Mouse (Mus musculus) gastrocnemius, adult 2 months (tissue): ENCODE measurements around the gene Lrrc8b. TPM values are rescaled to one million over a fixed set of nuclear protein-coding genes. Genes with fewer than 3 reads are reported as not detected.

Experiments used
- DNase-seq: peaks from one replicate; pipeline ENCODE4 v3.0.0; 2022
- H3K27ac ChIP-seq: fragments of 200-600 bp; 2 replicates; pipeline ENCODE4 v1.8.1; 2022; ENCODE audit warnings: mild to moderate bottlenecking
- H3K4me3 ChIP-seq: fragments of 200-600 bp; 2 replicates; pipeline ENCODE4 v1.8.1; 2022; ENCODE audit warnings: mild to moderate bottlenecking, moderate library complexity
- CTCF ChIP-seq: fragments of 200-600 bp; IDR thresholded peaks from 2 replicates; pipeline ENCODE4 v1.8.1; 2022; ENCODE audit warnings: antibody characterized with exemption, mild to moderate bottlenecking, moderate library complexity
- intact Hi-C: fragments of 180-260 bp; cut with DNase I; formaldehyde crosslinking; loops from one replicate; pipeline ENCODE4 v1.15.1; 2025
- total RNA-seq, 2 experiments: library from RNA; stranded (reverse); gene quantifications; 2 replicates each; pipeline ENCODE4 v1.2.3; 2021

Gene Lrrc8b
- total RNA-seq, 2 experiments from 2014 or later: 1.4 to 2.1 TPM

DNA sequence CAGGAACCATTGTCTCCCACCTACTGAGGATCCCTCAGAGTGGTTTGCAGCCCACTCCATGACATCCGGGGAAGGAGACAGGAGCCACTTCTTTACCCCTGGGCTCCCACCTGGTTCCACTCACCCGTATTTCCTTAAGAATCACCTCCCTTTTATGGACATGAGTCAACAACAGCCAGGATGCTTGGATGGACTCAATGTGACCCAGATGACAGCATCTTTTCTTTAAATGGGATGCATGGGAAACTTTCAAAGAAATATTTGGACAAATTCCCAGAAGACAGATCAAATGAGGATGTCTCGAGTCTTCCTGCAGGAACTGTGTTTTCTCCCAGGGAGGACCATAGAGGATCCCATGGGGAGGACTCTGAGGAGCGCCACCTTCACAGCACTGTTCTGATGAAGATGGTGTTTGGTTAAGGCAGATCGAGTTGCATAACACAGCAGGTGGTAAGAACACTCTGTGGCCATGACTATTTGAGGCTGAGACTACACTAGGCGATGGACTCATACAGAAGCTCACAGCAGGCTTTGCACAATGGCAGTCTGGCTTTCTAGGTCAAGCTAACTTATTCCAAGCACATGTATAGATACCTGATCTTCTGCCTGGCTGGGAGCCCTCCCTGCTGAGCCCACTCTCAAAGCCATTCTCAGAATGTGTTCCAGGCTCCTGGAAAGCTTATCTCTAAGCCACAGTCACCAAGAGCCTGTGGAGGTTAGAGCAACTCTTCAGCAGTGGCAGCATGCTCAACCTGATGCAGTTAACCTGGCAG lies 4.9 kb upstream of the Lrrc8b start:
- intact Hi-C loops: no loop called here
- H3K27ac ChIP-seq: no peak overlapping the region
- no peak overlapping the region for H3K4me3 ChIP-seq
- no peak for TF ChIP-seq CTCF
- no peak for DNase-seq

DNA sequence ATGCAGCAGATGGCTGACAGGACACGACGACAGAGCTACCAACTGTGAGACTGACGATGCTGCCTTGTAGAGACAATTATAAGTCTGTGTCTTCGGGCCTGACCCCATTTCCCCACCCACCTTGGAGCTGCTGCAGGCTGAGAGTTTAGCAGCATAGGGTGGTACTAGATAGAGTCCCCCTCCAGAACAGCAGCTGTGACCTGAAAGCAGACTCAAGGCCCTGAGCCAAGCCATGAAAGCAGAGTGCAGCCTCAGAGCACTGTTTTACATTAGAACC lies 4.3 kb upstream of the Lrrc8b start:
- DNase-seq: no peak
- TF ChIP-seq CTCF: no peak
- intact Hi-C loops: no loop called here

DNA sequence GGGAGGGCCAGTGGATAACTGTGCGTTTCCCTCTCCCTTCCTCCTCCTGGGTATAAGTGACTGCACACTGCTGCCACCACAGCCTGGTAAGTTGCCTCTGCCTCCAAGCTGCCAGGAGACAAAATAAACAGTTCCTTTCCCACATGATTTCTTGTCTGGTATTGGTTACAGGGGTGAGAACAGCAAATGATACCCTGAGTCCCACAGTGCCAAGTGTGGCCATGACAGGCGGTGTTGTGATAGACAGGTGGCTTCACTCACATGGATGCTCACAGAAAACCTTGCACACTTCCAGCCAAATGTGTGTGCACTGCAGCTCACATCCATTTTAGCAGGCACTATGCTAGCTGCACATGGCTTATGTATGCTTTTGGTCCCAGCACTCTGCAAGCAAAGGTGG lies 3.8 kb upstream of the Lrrc8b start:
- intact Hi-C loops: no loop called here
- no peak for TF ChIP-seq CTCF
- peak; percentile 52 for DNase-seq
- no peak overlapping the region for H3K27ac ChIP-seq
- H3K4me3 ChIP-seq: no peak overlapping the region

More for the DNA sequence above, 4.3 kb upstream of the Lrrc8b start:
- Histone ChIP-seq H3K4me3 (no peak overlapping the region), H3K27ac (no peak overlapping the region)

DNA sequence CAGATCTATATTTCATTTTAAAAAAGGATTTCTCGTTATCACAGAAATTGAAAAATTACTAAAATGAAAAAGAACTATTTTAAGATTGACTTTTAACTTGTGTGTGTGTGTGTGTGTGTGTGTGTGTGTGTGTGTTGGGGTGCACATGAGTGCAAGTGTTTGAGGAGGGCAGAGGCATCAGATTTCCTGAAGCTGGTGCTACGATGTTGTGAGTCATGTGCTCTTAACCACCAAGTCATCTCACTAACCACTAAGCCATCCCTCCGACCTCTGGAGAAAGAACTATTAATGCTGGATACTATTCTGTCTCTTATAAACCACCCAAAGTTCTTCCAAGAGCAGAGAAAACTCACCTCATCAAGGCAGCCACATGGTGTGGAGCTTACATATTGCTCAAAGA lies 2.9 kb upstream of the Lrrc8b start:
- H3K27ac ChIP-seq: no peak overlapping the region
- H3K4me3 ChIP-seq: no peak overlapping the region
- DNase-seq: no peak
- TF ChIP-seq CTCF: no peak
- intact Hi-C loops: no loop called here

DNA sequence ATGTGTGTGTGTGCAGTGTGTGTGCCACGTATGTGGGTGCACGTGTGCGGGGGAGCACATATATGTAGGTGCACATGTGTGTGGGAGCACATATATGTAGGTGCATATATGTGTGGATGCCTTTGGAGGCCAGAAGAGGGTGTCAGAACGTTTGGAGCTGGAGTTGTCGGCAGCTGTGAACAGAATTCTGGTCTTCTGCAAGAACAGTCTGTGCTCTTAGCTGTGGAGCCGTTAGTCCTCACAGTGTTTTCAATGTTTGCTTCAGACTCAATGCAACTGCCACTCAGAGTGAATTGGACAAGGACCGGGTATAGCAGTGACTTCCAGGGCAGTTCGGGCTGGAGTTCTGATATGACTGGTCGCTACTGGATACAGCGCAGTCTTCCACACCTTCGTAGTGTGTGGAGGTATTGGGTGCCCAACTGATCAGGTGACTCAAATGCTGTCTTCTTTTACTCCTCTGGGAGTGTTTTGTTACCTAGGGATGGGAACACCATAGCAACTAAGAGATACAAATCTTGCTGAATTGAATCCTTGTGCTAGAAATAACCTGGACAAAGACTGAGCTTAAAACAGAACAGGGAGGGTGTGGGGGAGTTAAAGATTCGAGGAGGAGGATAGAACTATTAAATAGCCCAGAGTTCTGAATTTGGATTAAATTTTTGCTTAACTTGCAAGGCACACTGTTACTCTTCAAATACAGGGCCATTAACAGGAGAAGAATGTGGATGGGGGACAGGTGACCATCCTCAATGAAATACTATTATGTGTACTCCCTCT lies 1.0 kb upstream of the Lrrc8b start:
- peak overlapping the region; percentile 95 for H3K4me3 ChIP-seq
- no peak for DNase-seq
- TF ChIP-seq CTCF: no peak
- intact Hi-C loops: no loop called here
- H3K27ac ChIP-seq: peak overlapping the region; percentile 90

DNA sequence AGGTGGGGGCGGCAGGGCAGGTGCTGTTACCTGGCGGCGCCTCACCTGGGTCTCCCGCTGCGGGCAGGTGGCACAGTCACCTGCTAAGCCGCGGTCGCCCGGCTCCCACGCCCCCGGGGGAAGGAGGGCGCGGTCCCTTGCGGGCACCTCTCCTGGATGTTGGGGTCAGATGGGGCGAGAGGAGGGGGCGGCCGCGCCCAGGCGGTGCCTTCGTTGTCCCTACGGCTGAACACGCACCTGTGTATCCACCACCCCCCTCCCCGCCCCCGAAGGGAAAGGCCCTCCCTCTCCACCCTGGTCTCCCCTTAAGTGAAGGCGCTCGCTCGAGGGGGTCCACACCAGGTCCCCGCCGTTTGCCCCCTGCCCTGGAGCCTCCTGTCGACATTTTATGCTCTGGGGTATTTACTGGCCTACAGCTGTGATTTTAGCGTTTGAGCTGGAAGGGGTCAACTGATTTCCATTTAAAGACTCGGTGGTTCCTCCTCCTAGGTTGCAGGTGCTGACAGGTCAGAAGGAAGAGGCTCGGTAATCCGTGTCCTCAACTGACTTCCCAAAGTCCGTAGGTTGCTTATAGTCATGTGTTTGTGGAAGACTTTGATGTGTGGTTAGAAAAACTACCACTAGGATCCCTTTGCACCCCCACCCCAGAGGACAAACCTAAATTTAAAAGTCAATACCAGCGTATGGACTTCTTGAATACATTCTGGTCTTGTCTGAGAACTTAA lies 538 bp downstream of the Lrrc8b start:
- no peak for TF ChIP-seq CTCF
- Histone ChIP-seq H3K27ac (peak overlapping the region; percentile 87), H3K4me3 (peak overlapping the region; percentile 95)
- intact Hi-C loops: no loop called here
- DNase-seq: no peak

DNA sequence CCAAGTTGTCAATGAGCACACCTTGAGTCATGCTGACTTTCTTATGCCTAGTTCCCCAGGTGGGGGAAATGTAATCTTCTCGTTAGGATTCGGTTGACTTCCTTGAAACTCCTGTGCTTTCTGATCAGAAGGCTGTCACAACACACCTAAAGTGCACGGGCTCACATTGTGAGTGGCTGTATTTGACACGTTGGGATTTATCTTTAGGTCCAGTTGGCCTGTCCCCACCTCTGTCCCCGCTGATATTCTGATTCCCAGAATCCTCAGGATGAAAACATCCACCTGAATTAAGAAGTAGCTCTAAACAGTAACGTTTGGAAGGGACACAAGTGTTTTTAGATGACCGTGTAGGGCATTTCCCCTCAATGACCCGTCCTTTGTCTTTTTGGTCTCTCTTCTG lies 1.6 kb downstream of the Lrrc8b start:
- intact Hi-C loops: no loop called here
- no peak overlapping the region for H3K4me3 ChIP-seq
- no peak for TF ChIP-seq CTCF

DNA sequence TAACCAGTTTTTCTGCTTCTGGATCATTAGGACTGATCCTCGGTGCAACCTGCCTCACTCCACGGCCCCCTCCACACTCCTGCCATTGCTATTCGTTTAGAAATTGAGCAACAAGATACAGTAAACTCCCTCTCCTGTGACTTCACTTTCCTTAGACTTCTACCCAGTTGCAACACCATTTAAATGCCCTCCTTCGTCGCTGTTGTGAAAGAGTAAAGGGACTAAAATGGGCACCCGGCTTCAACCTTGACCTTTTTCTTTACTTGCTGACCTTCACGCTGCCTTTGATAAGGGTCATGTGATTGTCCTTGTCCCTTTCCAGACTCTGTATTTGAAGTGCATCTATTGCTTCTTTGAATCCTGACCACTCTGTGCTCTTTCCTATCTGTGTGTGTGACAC lies 2.8 kb downstream of the Lrrc8b start:
- no peak for DNase-seq
- TF ChIP-seq CTCF: no peak
- no peak overlapping the region for H3K4me3 ChIP-seq
- intact Hi-C loops: no loop called here
- no peak overlapping the region for H3K27ac ChIP-seq

More for the DNA sequence above, 1.6 kb downstream of the Lrrc8b start:
- H3K27ac ChIP-seq: no peak overlapping the region
- DNase-seq: no peak

DNA sequence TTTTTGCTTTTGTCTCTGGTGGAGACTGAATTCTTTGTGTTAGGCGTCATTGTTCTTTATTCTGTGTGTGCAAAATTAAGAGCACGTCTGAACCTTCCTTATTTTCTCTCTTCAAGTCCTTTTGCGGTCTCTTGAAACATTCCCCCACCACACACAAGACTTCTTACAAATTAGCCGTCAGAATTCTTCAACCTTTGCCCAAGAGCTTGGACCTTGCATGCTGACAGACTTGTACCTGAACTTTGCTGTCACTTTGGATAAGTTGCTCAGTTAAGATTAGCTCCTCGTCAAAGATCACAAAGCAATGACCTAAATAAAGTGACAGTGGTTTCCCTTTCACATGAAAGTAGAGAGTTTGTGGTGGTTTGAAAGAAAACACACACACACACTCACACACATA lies 3.3 kb downstream of the Lrrc8b start:
- Histone ChIP-seq H3K27ac (no peak overlapping the region), H3K4me3 (no peak overlapping the region)
- intact Hi-C loops: no loop called here
- no peak for DNase-seq
- no peak for TF ChIP-seq CTCF

DNA sequence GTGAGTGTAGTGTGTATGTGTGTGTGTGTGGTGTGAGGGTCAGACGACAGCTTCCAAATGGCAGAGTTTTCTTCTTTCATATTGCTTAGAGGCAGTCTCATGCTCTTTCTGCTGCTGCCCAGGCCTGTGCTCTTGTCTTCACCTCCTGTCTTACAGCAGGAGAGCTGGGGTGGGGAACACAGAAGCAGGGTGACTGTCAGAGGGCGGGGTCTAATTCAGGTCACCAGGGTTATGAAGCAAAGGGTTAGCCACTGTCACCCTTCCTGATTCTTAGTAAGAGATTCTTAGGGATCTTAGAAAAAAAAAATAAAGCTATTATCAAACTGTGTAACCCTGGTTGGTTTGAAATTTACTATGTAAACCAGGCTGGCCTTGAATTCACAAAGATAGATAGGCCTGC lies 10.0 kb downstream of the Lrrc8b start:
- no peak for TF ChIP-seq CTCF
- no peak for DNase-seq
- Histone ChIP-seq H3K27ac (no peak overlapping the region), H3K4me3 (no peak overlapping the region)
- intact Hi-C loops: no loop called here

DNA sequence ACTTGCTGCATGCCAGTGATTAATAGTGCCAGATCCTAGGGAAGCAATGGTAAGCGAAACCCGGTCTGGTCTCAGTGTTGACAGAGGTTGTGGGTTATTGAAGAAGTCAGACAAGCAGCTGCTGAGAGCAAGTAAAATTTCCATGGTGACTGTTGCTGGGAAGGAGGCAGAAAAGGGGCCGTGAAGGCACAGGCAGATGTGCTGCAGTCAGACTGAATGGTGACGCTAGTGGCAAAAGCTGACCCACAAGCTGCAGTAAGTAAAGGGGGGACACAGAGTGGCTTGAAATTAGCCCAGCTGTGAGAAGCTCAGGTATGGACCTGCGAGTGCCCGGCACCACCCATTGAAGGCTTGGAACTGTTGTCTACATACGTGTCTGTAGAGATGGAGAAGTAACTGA lies 11.8 kb downstream of the Lrrc8b start:
- intact Hi-C loops: no loop called here
- Histone ChIP-seq H3K27ac (no peak overlapping the region), H3K4me3 (no peak overlapping the region)
- no peak for TF ChIP-seq CTCF
- DNase-seq: no peak

DNA sequence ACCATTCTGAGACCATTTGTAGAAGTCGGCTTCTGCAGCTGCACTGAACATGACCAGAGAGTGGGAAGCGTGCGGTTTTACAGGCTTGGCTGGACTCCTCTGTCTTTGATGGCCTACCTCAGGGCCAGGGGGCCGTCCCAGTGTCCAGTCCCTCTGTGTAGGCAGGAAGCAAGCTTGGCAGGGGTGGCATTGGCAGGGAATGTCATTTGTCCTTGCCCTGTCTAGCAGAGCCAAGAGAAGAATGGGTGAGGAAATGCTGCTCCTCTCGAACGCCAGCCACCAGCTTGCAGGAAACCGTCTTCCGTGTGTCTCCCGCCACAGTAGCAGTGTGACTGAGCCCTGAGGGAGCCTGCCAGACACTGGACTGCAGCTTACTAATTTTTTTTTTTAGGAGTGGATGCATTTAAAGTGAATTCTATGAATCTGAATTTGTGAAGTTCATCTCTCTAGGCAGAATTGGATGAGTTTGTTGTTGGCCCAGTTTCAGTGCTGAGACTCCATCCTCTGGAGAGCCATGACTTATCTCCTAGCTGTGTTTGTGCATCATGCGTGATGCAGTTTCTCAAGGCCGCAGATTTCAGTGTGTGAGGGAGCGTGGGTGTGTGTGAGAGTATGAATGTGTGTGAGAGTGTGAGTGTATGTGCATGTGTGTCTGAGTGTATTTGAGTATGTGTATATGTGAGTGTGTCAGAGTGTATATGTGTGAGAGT lies 12.8 kb downstream of the Lrrc8b start:
- Histone ChIP-seq H3K4me3 (no peak overlapping the region), H3K27ac (no peak overlapping the region)
- intact Hi-C loops: no loop called here
- no peak for TF ChIP-seq CTCF
- no peak for DNase-seq

DNA sequence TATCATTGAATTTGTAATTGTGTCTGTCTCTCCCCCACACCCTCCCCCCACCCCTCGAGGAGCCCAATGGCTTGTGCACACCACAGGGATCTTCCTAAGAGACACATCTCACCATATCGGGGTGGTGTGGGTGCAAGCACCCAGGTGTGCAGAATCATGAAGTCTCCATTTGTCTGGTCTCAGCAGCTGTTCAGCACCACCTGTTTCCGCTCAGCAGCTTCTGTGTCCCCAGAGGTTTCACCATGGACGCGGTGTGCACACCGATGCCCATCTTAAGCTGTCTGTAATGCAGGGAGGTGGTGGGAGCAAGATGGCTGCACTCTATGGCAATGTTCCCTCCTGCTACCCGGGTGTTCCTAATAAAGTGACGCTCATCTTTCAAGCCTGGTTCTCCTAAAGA lies 14.6 kb downstream of the Lrrc8b start:
- Histone ChIP-seq H3K4me3 (no peak overlapping the region), H3K27ac (no peak overlapping the region)
- intact Hi-C loops: no loop called here
- no peak for DNase-seq
- no peak for TF ChIP-seq CTCF
